Mouse (Mus musculus) adrenal gland, adult 2 months (tissue): Measurements from ENCODE around the gene Ndufaf8. TPM values are rescaled to one million over a fixed set of nuclear protein-coding genes. Genes with fewer than 3 reads are reported as not detected.
A peak's percentile ranks its signal among the peaks of the same experiment; 100 is the strongest.

Experiments used
- DNase-seq: peaks from one replicate; pipeline ENCODE4 v3.0.0; 2021
- long read RNA-seq: library from polyadenylated mRNA; stranded (forward); transcript quantifications from one replicate; pipeline ENCODE4 v2.0.0, GENCODE M21; 2021
- polyA plus RNA-seq: library from polyadenylated mRNA; depleted of rRNA; stranded (reverse); fragments of >200 nt; gene quantifications from 2 replicates; pipeline ENCODE4 v1.2.3, GENCODE M21; 2012; rRNA removed
- total RNA-seq, 2 experiments: library from RNA; stranded (reverse); gene quantifications; 2 replicates each; pipeline ENCODE4 v1.2.3; 2021

Ndufaf8 gene
- total RNA-seq (10 to 100 TPM; 47.5 to 76.2 TPM), polyA plus RNA-seq (78.1 and 85.2 TPM in 2 replicates)
- long read RNA-seq, transcript Ndufaf8-203 (2 exons, 401 nt) = minor isoform, 5 of 67 reads
- long read RNA-seq, transcript Ndufaf8-201 (3 exons, 781 nt) = major isoform, 51 of 67 reads
- long read RNA-seq, partial matches to known transcripts = 0 of 67 reads
- long read RNA-seq, other reads (novel, unspliced or antisense) = 11 of 67 reads

DNA sequence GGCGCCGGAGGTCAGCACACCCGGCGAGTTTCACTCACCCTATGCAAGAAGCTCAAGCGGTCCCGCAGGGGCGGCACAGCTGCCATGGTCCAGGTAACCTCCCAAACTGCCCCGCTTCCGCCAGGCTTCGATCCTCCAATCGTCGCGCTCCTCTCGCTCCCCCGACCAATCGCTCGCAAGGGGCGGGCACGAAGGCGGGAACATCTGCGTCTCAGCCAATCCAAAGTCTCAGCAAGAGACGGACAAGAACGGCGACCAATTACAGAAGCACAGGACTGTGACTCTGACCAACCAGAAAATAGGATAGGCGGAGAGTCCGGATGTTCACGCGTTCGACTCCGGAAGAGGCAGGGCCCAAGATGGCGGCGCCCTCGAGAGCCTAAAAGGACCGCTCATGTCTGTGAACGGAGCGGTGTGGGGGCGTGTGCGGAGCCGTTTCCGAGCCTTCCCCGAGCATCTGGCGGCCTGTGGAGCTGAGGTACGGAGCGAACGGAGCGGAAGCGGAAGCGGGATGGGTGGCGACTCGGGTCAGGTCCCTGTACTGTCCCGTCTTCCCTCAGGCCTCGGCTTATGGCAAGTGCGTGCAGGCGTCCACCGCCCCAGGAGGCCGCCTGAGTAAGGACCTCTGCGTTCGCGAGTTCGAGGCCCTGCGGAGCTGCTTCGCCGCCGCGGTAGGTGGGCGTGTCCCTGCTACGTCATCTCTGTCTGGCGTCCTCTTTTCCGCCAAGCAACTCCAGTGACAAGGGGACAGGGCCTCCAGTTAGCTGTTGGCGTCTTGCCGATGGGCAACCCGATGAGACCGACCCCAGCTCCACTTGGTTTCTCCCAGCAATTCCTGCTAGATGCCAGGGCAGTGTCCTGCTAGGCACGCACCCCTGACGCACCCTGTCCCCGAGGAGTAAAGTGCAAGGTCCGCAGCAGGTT, at the start of gene Ndufaf8, which contains the start of gene Tepsin:
Ndufaf8 (plus strand) TSS at position 341 of the 924 bp plus-strand sequence.
Tepsin (minus strand) TSS at position 144 of the 924 bp plus-strand sequence.
- DNase-seq = peak; percentile 99

DNA sequence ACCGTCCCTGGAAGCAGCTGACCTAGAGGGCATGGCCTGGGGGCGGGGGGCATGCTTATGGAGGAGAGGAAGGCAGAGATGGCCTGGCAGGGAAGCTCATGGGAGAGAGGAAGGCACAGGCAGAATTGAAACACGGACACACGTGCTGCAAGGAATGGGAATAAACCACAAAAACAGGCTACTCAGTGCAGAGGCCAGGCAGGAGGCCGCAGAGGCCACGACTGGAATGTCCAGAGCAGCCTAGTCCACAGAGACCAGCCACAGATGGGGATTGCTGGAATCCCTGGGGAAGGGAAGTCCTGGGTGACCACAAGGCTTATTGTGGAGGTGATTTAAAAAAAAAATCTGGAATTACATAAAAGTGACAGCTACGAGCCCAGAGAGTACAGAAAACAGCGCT, 49.7 kb upstream of the Ndufaf8 start:
- no peak for DNase-seq

DNA sequence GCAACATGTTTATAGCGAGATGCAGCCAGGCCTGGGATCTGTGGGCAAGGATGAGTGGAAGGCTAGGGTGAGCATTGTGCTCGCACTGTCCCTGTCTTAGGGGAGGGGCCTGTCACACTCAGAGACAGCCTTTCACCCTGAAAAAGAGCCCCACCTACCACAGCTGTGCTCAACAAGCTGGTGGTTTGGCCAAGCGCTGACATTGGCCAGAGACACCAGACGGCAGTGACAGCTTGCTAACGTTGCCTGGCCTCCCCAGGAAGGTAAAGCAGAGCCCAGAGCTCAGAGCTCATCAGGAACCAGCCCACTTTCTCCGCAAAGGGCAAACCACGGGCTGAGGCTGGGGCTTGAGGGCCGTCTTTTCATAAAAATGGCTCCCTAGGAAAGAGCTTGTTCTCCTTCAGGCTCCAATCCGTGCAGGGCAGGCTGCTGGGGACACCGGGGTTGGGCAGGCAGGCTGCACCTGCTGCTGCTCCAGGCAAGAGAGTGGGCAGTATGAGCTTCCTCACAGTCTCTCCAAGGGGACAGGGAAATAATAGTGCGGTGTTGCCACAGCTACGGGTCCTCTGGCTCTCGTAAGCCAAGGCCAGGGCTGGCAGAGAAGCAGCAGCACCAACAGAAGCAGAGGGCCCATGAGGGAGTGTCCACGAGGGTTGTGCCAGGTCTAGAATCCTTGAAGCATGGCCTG, 47.5 kb upstream of the Ndufaf8 start:
- peak; percentile 73 for DNase-seq

DNA sequence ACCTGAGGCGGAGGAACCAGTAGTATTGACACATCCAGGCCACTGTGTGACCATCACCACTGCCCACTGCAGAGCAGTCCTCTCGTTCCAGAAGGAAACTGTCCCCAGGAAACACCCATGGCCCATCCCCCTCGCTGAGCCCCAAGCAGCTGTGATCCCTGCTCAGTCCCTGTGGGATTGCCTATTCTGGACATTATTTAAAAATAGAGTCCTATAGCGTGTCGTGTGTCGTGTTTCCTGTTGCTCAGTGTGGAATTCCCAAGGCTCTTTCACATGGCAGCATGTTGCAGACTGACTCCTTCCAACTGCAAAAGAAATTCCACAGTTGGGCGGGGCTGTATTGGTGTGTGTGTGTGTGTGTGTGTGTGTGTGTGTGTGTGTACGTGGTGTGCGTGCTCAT, 46.5 kb upstream of the Ndufaf8 start:
- DNase-seq = no peak

DNA sequence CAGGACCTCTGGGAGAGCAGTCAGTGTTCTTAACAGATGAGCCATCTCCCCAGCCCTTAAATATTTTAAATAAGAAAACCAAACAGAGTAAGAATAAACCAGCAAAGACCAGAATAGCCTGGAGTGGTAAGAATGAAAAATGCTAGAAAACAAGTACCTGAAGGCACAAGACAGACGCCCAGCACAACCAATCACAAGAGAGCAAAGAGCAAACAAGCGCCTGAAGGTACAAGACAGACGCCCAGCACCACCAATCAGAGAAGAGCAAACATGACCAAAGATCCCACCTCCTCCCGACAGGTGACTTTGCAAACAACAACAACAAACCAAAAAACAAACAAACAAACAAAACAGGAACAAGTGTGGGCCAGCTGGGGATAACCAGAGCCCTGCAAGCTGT, 44.9 kb upstream of the Ndufaf8 start:
- DNase-seq = no peak

DNA sequence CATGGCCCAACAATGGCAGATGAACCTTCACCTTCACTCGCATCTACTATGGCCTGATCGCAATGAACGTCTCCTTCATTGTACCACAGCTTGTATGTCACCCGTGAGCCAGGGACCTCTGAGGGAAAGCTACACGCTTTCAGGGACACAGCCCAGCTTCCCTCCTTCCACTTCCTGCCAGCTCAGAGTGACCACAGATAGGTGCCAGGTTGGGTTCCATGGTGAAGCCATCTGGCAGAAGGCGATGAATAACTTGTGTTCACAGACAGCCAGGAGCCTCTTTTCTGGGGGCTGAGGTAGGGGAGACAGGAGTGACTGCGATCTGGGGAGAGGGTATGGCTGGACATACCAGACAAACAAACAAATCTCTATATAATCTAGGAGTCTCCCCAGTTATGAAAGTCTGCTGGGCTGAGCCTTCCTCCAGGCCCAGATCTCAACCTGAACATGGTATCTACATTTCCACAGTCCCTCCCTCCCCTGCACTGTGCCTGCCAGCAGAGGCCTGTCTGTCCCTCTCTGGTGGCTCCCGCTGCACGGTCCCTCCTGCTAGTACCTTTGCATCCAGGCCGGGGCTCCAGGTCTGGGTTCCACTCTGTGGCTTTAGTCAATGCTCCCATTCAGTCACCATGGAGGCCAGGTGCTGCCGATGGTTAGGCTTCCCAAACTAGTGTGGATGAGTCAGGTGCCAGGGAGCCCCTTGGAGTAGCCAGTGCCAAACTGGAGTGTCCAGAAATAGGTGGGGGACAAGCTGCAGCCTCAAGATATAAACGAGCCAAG, 42.6 kb upstream of the Ndufaf8 start:
- no peak for DNase-seq

DNA sequence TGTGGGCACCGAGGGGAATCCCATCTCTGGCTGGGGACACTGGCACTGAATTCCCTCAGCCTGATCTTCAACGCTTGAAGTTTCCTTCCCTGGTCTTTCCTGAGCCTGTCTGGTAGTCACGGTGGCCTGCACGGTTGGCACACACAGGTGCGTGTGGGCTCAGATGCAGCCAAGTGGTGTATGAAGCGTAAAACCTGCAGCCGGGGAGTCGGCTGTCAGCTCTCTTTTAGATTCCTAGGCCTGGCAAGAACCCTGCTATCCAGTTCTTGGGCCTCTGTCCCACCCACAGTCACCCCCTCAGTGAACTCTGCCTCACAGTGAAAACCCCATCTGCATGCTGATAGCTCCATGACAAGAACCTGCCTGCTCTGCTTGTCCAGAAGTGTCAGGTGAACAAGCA, 38.1 kb upstream of the Ndufaf8 start:
- no peak for DNase-seq

DNA sequence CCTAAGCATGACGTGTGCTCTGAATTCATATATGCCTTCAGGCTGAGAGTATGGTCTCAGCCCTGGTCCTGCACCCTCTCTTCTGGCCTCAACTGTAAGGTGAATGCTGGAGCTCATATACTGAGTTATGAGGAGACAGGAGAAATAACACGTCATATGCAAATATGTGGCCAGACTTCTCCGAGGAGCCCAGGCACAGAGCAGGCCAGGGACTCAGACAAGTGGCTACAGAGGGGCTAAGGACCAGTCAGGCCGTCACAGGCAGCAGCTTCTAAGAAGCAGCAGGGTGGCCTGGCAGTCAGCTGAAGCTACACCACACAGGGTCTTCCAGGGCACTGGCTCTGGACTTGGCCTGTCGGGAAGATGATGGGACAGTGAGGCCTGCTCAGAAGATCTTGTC, 35.4 kb upstream of the Ndufaf8 start:
- no peak for DNase-seq

DNA sequence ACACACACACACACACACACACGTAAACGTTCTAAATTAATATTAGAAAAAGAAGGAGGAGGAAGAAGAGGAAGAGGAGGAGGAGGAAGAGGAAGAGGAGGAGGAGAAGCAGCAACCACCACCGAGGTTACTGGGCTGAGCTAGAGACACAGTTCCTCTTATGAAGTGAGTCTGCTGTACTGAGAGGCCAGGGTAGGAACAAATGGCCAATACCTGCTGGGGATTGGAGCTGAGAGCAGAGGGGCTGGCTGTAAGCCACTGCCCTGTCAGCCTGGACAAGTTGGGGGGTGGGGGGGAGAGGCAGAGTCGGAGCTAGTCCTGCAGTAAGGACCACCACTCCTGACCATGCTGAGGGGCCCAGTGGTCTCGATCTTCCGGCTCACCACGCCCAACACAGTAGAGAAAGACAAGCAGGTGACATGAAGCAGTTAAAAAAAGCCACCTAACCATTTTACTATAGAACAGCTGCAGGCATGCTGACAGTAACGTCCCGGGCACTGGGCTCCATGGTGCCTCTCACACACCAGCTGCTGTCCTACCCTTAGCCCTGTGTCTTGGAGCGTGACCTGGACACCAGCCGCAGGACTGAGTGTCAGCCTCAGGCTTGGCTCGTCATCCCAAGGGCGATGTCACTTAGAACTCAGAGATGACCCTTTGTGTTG, 34.6 kb upstream of the Ndufaf8 start:
- DNase-seq = no peak

DNA sequence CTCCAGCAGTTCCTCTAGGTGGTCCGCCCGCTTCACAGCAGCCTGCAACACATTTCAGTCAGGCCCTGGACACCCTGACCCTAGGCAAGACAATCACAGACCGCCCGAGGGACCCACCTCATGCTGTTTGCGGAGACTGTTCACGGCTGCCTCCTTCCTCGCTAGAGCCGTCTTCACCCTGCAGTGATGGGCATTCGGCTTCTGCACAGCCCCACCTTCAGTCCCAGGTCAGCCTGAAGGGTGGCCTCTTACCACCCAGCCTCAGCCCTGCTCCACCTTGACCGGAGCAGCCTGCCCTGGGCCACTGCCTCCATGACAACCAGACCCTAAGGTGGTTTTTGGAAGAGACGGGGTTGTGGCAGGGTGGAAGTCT, 34.1 kb upstream of the Ndufaf8 start:
- DNase-seq = peak; percentile 4

DNA sequence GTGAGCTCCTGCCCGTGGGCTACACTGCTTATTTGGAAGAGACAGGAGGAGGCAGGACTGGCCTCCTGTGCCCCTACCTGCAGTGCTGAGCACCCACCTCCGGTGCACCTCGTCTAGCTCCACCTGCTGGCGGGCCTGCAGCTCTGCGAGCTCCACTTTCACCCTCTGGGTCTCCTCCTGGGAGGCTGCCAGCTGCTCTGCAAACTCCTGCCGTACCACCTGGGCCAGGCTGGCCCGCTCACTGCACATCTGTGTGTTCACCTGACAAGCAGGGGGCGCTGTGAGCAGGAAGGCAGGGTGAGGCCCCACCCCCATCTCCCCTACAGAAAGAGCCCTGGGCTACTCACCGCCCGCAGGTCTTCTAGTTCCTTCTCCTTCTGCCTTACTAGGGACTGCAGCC, 33.4 kb upstream of the Ndufaf8 start:
- peak; percentile 50 for DNase-seq

DNA sequence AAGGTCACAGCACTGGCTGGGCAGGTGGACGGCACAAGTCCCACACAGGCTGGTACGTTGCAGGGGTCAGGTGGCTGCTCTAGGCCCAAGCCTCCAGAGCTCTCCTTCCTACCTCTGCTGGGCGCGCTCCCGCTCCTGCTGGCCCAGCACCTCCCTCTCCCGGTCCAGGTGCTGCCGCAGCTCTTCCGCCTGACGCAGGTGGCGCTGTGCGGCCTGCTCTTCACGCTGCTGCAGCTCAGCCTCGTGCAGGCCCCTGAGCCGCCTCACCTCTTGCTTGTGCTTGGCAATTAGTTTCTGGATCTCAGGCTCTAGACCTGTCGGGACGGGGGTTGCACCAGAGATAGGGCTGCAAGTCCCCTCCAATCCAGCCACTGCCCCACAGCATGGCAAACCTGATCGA, 30.9 kb upstream of the Ndufaf8 start:
- peak; percentile 6 for DNase-seq

DNA sequence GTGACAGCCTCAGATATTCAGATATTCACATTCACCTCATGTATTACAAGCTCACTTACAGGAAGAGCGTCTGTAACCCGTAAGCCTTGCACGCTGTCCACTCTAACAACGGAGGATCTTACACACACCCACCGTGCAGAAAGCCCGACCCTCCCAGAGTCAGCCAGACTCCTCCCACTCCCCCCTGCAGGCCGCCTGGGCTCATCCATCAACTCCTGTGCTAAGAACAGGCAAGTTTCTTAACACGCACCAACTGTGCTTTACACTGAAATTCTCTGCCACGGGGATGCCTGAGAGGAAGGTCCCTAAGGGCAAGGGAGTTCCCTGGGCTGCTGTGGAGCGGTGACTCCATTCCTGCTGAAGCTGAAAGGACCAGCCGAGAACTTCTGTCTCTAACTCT, 29.5 kb upstream of the Ndufaf8 start:
- peak; percentile 16 for DNase-seq

DNA sequence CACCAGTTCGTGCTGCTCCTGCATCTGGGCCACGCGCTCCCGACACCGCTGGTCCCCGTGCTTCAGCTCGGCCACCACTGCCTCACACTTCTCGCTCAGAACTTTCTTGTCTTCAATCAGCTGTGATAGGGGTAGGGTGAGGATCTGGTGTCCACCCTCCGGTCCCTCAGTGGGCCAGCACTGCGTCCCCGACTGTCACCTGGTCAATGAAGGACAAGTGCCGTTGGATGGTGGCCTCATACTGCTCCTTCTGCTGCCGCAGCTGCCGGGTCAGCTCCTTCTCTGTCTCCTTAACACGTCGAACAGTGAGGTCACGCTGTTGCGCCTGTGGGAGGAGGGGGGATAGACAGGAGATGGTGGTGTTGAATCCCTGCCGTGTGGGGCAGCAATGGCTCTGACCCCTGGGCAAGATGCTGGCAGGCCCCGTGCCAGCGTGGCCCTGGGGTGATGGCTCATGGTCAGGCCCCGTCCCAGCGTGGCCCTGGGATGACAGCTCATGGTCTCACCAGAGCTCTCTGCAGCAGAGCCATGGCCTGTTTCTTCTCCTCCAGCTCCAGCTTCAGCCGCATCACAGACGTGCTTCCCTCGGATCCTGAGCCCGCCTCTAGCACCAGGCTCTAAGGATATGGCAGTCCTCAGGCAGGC, 28.3 kb upstream of the Ndufaf8 start:
- peak; percentile 90 for DNase-seq

DNA sequence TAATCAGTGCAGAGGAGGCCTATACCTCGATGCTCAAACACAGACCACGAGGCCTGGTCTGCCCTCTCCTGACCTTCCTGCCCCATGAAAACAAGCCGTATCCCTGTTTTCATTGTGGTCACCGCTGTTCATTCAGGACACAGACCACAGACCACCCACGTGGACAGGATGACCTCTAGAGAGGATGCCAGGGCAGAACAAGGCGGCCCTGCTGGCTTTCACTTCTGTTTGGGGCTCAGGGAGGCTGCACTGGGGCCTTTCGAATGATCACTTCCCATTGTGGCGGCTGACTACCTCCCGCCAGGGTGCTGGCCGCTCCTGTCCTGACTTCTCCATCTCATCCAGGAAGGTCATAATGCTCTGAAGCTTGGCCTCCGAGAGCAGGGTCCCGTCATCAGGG, 27.7 kb upstream of the Ndufaf8 start:
- DNase-seq = peak; percentile 54

DNA sequence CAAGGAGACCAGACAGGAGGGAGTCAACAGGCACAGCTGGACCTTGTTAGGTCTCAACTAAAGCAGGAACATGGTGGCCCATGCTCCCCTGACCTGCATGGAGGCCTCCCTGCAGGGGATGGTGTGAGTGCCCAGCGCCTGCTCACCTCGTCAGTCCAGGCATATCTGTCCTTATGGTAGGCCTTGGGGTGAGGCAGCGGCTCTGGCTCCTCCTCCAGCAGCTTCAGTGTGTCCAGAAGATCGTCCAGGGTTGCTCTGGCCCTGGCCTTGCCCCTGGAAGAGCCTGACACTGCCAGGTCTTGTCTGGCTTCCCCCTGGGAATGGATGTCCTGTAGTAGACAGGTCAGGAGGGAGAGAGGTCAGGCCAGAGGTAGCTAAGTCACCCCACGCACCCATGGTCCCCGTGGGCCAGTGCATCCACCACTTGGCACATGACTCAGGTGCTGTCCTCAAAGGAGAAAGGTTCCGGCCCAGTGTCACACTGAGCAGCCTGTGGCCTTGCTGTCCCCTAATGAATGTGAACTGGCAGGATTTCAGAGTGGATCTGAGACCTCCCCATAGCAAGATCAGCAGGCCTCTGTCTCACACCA, 26.9 kb upstream of the Ndufaf8 start:
- DNase-seq = peak; percentile 88

DNA sequence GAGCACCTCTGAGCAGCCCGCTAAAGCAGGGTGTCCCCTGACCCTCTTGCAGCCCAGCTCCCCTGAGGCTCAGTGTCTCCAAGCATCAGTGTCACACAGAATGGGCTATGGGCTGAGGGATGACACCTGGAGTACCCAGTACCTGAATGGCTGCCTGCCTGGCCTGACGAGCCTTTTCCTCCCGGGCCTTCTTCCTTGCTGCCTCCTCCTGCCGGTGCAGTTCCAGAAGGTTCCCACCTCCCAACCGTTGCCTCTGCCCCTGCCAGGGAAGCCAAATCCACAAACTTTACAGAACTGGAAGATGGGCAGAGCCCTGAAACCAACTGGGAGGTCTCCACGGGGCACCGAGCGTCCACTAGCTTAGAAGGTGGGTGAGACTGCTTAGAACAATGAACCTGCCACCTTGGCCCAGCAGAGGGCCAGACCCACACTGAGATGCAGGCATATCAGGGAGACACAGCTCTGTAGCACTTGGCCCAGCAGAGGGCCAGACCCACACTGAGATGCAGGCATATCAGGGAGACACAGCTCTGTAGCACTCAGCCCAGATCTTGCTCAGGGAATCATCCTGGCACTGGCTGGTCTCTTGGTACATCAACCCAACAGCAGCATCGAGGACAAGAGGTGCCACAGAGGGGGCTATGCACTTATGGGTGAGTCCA, 25.6 kb upstream of the Ndufaf8 start:
- DNase-seq = no peak

DNA sequence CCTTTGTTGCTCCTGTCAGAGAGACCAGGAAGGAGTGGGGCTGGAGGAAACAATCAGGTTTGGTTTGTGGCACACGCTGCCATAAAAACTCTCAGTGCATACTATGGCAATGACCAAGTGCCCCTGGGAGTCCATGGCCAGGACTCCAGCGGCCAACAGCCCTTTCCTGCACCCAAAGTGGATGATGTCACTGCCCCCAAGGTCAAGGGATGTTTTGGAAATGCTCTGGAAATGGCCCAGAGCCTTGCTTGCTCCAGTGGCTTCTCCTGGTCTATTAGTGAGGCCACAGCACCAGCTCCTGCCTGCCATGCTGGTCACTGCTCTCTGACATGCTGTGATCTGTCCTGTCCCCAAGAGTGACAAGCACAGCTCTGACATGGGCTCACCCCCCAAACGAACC, 22.5 kb upstream of the Ndufaf8 start:
- peak; percentile 92 for DNase-seq

DNA sequence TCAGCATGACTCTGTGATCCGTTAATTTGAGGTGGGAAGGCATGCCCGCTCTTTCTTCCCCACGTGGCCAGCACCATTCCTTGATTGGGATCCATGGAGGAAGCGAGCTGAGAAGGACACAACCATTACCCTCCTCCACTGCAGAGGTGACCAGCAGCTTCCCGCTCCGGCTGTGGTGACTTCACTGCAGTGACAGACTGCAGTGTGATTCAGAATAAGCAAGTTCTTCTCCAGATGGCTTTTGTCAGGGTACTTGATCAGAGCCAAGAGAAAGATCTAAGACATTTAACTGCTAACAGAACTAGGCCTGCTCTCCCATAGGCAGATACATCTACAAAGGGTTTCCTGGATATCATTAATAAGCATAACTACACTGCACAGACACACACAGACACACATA, 18.4 kb upstream of the Ndufaf8 start:
- no peak for DNase-seq
